In the genomic region with DNA sequence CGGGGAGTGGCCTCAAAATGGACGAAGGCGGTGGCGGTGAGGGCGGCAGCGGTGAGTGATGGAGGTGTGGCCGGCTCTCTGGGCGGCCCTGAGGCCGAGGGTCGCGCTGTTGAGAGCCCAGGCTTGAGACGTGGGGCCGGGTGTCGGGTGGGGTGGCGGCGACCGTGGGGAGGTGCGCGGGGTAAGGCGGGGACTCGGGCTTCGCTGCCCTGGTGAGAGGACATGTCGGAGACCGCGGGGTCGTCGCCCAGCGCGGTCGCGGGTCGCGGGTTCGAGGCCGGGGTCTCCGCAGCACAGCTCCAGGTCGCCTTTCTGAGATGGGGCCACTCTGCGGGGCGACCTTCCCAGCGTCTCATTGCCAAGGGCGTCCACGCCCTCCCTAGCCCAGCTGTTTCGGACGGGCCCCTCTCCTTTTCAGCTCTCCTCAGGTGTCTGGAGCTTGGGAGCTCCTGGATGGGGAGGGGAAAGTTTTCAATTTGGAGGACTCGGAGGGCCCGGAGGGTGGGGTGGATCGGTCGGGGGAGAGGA, we compare ENCODE assay signal across 8 mouse cellular contexts. TPM values are rescaled to one million over a fixed set of nuclear protein-coding genes. Genes with fewer than 3 reads are reported as not detected.
A peak's percentile ranks its signal among the peaks of the same experiment; 100 is the strongest.
DNase-seq lines count a peak whose midpoint lies in the region; ATAC-seq and TF ChIP-seq lines count a peak whose summit lies in the region.

No protein-coding gene starts in this region.

- peak; percentile 72 for ATAC-seq in lung, embryonic 14.5 days (ENCODE audit: insufficient read depth)
- ATAC-seq in granulocyte monocyte progenitor cell, adult 5-6 weeks (replicated peaks; ENCODE audit: poor library complexity, severe bottlenecking), result no peak

- no peak for TF ChIP-seq POLR2A in cortical plate, adult 2 months (IDR thresholded peaks at IDR 0.05; ENCODE audit: extremely low read depth, insufficient read depth, low read length)

- H3K9me3 ChIP-seq in lung, embryonic 14.5 days (ENCODE audit: low read depth, low read length), result no peaks in the 10 kb centered on the region
- no peaks in the 10 kb centered on the region for H3K9me3 ChIP-seq in hindbrain, embryonic 10.5 days
- H3K9me3 ChIP-seq in midbrain, embryonic 10.5 days (replicated peaks), result no peaks in the 10 kb centered on the region

- peak overlapping the region; percentile 82 for H3K9ac ChIP-seq in lung, embryonic 14.5 days

- H3K4me1 ChIP-seq in lung, embryonic 14.5 days (ENCODE audit: insufficient read depth), result peaks cover 22% of the 10 kb centered on the region
- peaks cover 2% of the 10 kb centered on the region; the same call in 1 of the 2 replicates for H3K4me1 ChIP-seq in cortical plate, adult 2 months (ENCODE audit: control insufficient read depth, insufficient read depth, low read length)
- H3K4me1 ChIP-seq in hindbrain, embryonic 10.5 days (replicated peaks), result peaks cover 29% of the 10 kb centered on the region
- H3K4me1 ChIP-seq in midbrain, embryonic 10.5 days, result peaks cover 26% of the 10 kb centered on the region

- H3K4me3 ChIP-seq in lung, embryonic 14.5 days (ENCODE audit: low read depth, low read length), result peak overlapping the region; percentile 78
- H3K4me3 ChIP-seq in cortical plate, adult 2 months (ENCODE audit: insufficient read depth, low read length), result peak overlapping the region; percentile 72
- H3K4me3 ChIP-seq in hindbrain, embryonic 10.5 days, result peak overlapping the region; percentile 89
- H3K4me3 ChIP-seq in midbrain, embryonic 10.5 days, result peak overlapping the region; percentile 77

- no peak for DNase-seq in lung, embryonic 14.5 days
- no peak for DNase-seq in lung, postnatal 14 days
- DNase-seq in hindbrain, embryonic 10.5 days (ENCODE audit: low spot score), result no peak
- DNase-seq in midbrain, embryonic 10.5 days (ENCODE audit: low spot score), result no peak
- DNase-seq in layer of hippocampus, adult 8-10 months (ENCODE audit: low spot score in 2 of 2), result no peak
- DNase-seq in frontal cortex, adult 2 months (ENCODE audit: extremely low spot score in 1 of 2, low spot score in 1 of 2), result no peak

- WGBS in lung, embryonic 14.5 days, result under 1% methylated on average over 48 of the region's 48 CpGs
- 2% methylated on average over 48 of the region's 48 CpGs for WGBS in hindbrain, embryonic 10.5 days
- 3% methylated on average over 48 of the region's 48 CpGs for WGBS in midbrain, embryonic 10.5 days

- TF ChIP-seq CTCF in lung, embryonic 14.5 days (IDR thresholded peaks at IDR 0.05; ENCODE audit: low read depth), result no peak
- no peak for TF ChIP-seq CTCF in cortical plate, adult 2 months (IDR thresholded peaks at IDR 0.05; ENCODE audit: extremely low read depth, insufficient read depth, low read length)

- H3K27me3 ChIP-seq in lung, embryonic 14.5 days (ENCODE audit: insufficient read depth, low read length), result no peaks in the 10 kb centered on the region
- no peaks in the 10 kb centered on the region for H3K27me3 ChIP-seq in hindbrain, embryonic 10.5 days (ENCODE audit: insufficient read depth, poor library complexity, severe bottlenecking)
- H3K27me3 ChIP-seq in midbrain, embryonic 10.5 days (ENCODE audit: low read depth, poor library complexity, severe bottlenecking), result 0 out of 2 replicates have a peak, but pooled peaks cover 3% of the 10 kb centered on the region

- no peaks in the 10 kb centered on the region for H3K36me3 ChIP-seq in lung, embryonic 14.5 days (ENCODE audit: insufficient read depth)
- no peaks in the 10 kb centered on the region for H3K36me3 ChIP-seq in hindbrain, embryonic 10.5 days
- H3K36me3 ChIP-seq in midbrain, embryonic 10.5 days, result no peaks in the 10 kb centered on the region

- peak overlapping the region; percentile 88 for H3K4me2 ChIP-seq in lung, embryonic 14.5 days

- H3K27ac ChIP-seq in lung, embryonic 14.5 days (ENCODE audit: low read depth), result peak overlapping the region; percentile 71
- H3K27ac ChIP-seq in cortical plate, adult 2 months (ENCODE audit: insufficient read depth, low read length), result peak overlapping the region; percentile 73; the same call in 1 of the 2 replicates
- H3K27ac ChIP-seq in hindbrain, embryonic 10.5 days, result peak overlapping the region; percentile 95
- peak overlapping the region; percentile 90 for H3K27ac ChIP-seq in midbrain, embryonic 10.5 days (replicated peaks)

RNA-seq across cellular contexts. Expression of a gene that starts 0.4 kb away (rescaled TPM):
- 48.3 and 52.0 TPM in 2 replicates for polyA plus RNA-seq in lung, embryonic 14.5 days (2014; fragmentation: Nextera tagmentation; extraction: Ambion mirVana)
- polyA plus RNA-seq in cortical plate, adult 2 months (2012; rRNA removed), result 33.9 and 35.4 TPM in 2 replicates
- polyA plus RNA-seq in hindbrain, embryonic 10.5 days (2016; fragmentation: Nextera tagmentation; extraction: Ambion mirVana), result 33.6 and 36.4 TPM in 2 replicates
- 28.1 and 31.7 TPM in 2 replicates for polyA plus RNA-seq in midbrain, embryonic 10.5 days (2016; fragmentation: Nextera tagmentation; extraction: Ambion mirVana)
- 10 to 100 TPM; 37.1 to 44.8 (median 39.0) TPM for total RNA-seq in layer of hippocampus, adult 8-10 months (2022)
- 3.7 and 3.8 TPM in 2 replicates for total RNA-seq in granulocyte monocyte progenitor cell, adult 5-6 weeks (2014; fragmentation: Nextera tagmentation)
- 4.4 and 5.1 TPM in 2 replicates for total RNA-seq in granulocyte monocyte progenitor cell, adult 5-6 weeks (2017)
- 28.5 and 29.1 TPM in 2 replicates for polyA plus RNA-seq in frontal cortex, adult 2 months (2012; rRNA removed)
